Mouse (Mus musculus): ENCODE results near the gene Hinfp.

Hinfp gene

DNA sequence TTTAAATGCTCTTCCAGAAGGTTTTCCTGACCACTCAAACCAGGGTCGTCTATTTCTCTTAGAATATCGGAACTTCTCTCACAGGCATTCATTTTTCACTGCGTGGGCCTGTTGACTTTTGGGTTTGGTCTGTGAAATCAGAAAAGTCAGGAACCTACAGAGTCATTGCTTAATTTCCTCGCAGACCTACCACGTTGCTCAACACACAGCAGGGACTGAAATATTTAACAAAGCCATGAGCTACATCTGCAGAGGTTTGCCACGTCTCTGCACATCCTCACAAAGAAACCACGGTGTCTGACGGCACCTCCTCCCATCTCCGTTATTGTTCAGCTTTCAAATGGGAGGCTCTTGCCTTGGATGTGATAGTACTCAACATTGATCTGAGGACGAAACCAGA lies 46.5 kb downstream of the Hinfp start:
- no peak for DNase-seq (ENCODE audit: low spot score in 2 of 2)

DNA sequence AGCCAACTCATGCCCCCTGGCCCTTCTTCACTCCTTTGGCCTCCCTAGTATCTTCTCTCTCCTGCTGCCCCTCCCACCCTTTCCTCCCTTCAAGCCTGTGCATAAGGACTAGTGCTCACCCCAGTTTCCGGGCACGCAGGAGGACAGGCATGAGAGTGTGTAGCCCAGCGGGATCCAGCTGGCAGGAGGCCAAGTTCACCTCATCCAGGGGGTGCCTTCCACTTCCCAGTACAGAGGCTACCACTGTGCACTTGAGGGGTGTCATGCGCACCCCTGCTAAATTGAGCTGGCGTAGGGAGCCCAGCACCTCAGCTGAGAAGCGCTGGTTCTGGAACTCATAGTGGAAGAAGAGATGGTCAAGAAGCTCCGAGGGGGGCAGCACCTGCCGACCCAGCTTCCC lies 49.3 kb downstream of the Hinfp start:
- no peak for DNase-seq (ENCODE audit: low spot score in 2 of 2)

DNA sequence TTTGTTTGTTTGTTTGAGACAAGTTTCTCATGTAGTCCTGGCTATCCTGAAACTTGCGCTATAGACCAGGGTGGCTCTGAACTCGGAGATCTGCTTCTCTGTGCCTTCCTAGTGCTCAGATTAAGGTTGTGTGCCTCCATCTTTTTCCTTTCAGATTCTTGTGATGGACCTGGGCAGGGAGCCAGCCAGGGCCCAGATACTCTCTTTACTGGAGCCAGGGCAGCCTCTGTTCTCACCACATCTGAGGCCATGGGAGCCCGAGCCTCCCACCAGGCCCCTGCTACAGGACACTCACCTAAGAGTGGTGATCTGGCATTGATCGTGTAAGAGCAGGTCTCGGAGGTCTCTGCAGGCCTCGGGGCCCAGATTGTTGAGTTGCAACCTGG lies 50.3 kb downstream of the Hinfp start:
- no peak for DNase-seq (ENCODE audit: low spot score in 2 of 2)

GRCm38 (mm10) chr9:44254508-44255135 lies 50.8 kb downstream of the Hinfp start:
- DNase-seq (ENCODE audit: low spot score in 2 of 2): no peak

GRCm38 (mm10) chr9:44253441-44253840 lies 52.0 kb downstream of the Hinfp start:
- no peak for DNase-seq (ENCODE audit: low spot score in 2 of 2)

GRCm38 (mm10) chr9:44251314-44251713 lies 54.2 kb downstream of the Hinfp start, which contains the start of gene Pdzd3:
Gene Pdzd3, minus strand, starts transcription at chr9:44251471.
- DNase-seq (ENCODE audit: low spot score in 2 of 2): no peak

DNA sequence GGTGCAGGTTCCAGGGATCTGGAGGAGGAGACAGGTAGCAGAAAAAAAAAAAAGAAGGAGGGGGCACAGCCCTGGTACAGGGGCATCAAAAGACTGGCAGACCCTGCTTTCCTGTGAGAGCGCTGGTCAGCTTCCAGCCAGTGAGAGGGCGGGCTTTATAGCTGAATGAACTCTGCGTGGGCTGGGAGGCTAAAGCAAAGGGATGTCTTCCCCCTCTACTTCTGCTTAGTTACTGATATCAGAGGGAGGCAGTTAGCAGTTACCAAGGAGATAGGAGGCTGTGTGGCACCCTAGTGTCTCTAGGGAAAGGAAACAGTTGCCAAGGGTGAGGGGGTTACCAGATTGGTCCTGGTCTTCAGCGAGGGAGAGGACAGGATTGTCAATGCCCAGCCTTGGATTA lies 55.0 kb downstream of the Hinfp start:
- DNase-seq (ENCODE audit: low spot score in 2 of 2): no peak

DNA sequence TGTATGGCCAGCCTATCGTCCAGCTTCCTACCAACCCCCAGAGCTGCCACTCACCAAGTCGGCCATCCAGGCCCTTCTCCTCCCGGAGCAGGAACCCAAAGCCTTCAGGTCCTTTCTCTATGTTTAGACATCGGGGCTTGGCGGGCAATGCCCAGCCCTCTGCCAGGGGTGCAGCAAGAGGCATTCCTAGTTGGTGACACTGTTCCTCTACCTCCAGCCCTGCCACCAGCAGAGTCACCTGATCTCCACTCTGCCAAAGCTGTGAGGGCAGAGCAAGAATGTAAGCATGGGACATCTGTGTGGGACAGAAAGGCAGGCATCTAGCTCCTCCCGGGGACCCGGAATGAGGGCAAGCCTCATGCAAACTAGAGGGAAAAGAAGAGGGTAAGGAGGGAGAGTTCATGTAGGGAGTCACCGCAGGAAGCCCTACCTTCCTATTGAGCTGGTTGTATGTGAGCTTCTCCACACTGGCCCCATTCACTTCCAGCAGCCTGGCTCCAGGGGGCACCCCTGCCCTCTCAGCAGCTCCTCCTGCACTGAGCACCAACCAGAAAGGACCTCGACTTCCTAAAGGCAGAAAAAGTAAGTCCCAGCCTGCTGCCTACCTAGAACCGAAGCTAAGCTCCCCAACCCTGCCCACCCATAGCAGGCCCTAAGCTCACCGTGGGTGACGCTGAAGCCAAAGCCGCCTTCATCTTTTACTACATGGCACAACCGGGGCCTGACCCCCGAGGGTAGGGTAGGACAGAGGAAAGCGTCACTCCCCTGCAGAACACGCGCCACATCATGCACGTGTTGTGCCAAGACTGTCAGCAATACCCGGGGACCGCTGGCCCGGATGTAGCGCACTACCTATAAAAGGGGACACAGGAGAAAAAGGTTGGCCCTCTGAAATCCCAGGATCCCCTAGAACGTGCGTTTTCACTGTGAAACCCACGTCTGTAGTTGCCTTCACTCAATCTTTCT lies 56.0 kb downstream of the Hinfp start:
- peak; percentile 39 to 69 for DNase-seq (ENCODE audit: low spot score in 2 of 2)

DNA sequence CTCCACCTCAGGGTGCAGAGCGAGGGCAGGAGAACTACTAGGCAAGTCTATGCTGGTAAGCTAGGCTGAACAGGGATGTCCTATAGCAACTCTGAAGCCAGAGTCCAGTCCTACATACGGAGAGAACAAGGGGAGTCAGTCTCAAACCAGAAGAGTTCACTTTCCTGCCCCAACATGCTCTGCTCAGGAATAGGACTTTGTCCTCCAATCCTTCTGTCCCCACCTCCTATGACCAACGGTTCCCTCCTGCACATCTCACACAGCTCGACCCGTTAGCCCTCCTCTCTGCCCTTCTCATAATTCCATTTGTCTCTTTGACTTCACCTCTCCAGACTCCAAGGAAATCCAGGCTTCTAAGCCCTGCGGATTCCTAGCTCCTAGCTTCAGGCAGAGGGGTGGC lies 57.6 kb downstream of the Hinfp start:
- no peak for DNase-seq (ENCODE audit: low spot score in 2 of 2)

GRCm38 (mm10) chr9:44243621-44244020 lies 61.9 kb downstream of the Hinfp start:
- no peak for DNase-seq (ENCODE audit: low spot score in 2 of 2)

Data from urinary bladder, postnatal 36 days (tissue).